Mouse (Mus musculus) hindbrain, embryonic 11.5 days (tissue): ENCODE data around the gene Adgrf5. TPM values are rescaled to one million over a fixed set of nuclear protein-coding genes. Genes with fewer than 3 reads are reported as not detected.

Source experiments
- ATAC-seq: fragments of 200-750 bp; cut with Nextera tagmentation; 2 replicates; pipeline ENCODE4 v1.8.0; 2017; ENCODE audit warnings: mild to moderate bottlenecking, moderate TSS enrichment, moderate library complexity; ENCODE audit not compliant: low FRiP score
- DNase-seq: peaks from one replicate; pipeline ENCODE4 v3.0.0-alpha.2; 2015; ENCODE audit warnings: low spot score
- H3K27ac ChIP-seq: fragments of 300-500 bp; sonication (generic); 2 replicates; pipeline ENCODE4 v1.5.1; 2014; ENCODE audit warnings: mild to moderate bottlenecking, low read depth, low read length
- H3K27me3 ChIP-seq: fragments of 300-500 bp; sonication (generic); 2 replicates; pipeline ENCODE4 v1.6.1; 2014; ENCODE audit warnings: mild to moderate bottlenecking, low read length, moderate library complexity, mixed read lengths; ENCODE audit not compliant: control insufficient read depth, insufficient read depth
- H3K36me3 ChIP-seq: fragments of 300-500 bp; sonication (generic); 2 replicates; pipeline ENCODE4 v1.6.1; 2014; ENCODE audit warnings: mild to moderate bottlenecking, low read length, moderate library complexity, mixed read lengths; ENCODE audit not compliant: control insufficient read depth, insufficient read depth
- H3K4me1 ChIP-seq: fragments of 300-500 bp; sonication (generic); replicated peaks from 2 replicates; pipeline ENCODE4 v1.6.1; 2014; ENCODE audit warnings: low read length, mixed read lengths; ENCODE audit not compliant: control insufficient read depth, insufficient read depth
- H3K4me2 ChIP-seq: fragments of 300-500 bp; sonication (generic); replicated peaks from 2 replicates; pipeline ENCODE4 v1.6.1; 2014; ENCODE audit warnings: mild to moderate bottlenecking, low read depth, low read length
- H3K4me3 ChIP-seq: fragments of 300-500 bp; sonication (generic); 2 replicates; pipeline ENCODE4 v1.5.1; 2014; ENCODE audit warnings: low read depth, low read length
- H3K9ac ChIP-seq: fragments of 300-500 bp; sonication (generic); 2 replicates; pipeline ENCODE4 v1.6.1; 2014; ENCODE audit warnings: low read depth, low read length
- H3K9me3 ChIP-seq: fragments of 300-500 bp; sonication (generic); 2 replicates; pipeline ENCODE4 v1.6.1; 2016; ENCODE audit warnings: low read length; ENCODE audit not compliant: control insufficient read depth
- WGBS: fragments of 180-500 bp; shearing (Covaris S2); extraction: QIAGEN DNeasy Blood & Tissue Kit; methylation state at CpG from one replicate; pipeline ENCODE4 v1.1.7; 2014; 5-methylcytosine and 5-hydroxymethylcytosine counted together
- polyA plus RNA-seq: library from polyadenylated mRNA; unstranded; fragments of >200 nt; fragmentation: Nextera tagmentation; extraction: Ambion mirVana; gene quantifications from 2 replicates; pipeline ENCODE4 v1.2.1, GENCODE M21; 2014

Adgrf5 gene
- polyA plus RNA-seq, 1 experiment from 2014 or later = 6.8 TPM

DNA sequence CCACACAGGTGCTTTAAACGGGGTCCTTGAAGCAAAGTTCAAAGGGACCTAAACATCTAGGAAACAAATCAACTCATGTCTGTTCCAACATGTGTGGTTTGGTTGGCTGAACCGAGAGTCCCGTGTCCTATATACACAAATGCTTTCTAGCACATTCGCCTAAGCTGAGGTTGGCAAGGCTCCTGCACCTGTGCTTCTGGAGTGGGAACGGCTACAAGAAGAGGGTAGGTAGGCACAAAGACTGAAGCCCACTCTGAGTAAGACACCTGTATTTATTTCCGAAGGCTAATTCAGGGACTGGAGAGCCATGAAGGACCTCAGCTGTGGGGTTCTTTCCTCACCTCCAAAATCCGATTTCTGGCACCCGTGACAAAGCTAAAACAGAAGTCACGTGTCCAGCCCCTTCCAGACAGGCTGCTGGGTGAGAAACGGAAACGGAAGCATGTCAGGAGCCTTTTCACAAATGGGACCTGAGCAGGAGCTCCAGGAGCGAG, 99.5 kb downstream of the Adgrf5 start:
- WGBS = 75% methylated on average over 12 of the region's 12 CpGs

DNA sequence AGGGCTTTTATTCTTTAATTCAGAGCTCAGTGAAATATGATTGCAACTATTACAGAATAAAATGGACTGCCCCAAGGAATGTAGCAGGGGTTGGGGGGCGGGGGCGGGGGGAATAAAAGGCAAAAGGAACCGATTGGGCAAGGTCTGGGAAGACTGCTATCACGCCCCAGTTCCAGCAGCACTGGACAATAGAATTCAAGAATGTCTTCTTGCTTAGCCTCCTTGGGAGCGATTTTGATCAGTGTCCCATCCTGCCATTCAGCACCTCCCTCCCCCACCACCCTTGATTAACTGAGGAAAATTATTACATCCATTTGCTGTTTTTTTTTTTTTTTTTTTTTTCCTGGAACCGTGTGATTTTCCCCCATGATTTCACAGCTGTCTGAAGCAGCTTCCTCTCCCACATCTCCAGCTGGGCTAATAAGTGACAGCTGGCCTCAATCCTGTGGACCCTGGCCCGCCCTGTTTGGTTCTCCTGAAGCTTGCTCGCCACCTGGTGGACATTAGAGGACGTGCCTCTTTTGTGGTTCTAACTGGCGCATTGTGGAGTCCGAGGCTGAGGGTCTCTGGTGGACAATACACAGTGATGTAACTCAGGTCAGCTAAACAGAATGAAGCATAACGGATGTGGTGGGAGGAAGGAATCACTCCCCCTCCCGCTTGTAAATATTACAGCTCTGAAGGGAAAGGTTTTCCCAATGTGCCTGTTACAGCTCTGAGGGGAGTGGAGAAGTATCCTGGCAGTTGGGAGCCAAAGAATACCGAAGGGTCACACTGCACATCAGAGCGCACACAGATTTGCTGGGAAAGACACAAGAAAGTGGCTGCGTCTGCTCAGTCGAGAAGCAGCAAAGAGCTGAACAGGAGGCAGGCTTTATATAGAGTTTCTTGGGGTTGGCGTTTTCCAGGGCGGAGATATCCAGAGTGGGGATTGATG, 100.3 kb downstream of the Adgrf5 start:
- H3K4me2 ChIP-seq = no peak overlapping the region
- H3K27me3 ChIP-seq = no peaks in the 10 kb centered on the region
- 36% methylated on average over 19 of the region's 19 CpGs for WGBS
- no peaks in the 10 kb centered on the region; the same call in 1 of the 2 replicates for H3K4me1 ChIP-seq
- H3K27ac ChIP-seq = no peak overlapping the region
- H3K4me3 ChIP-seq = no peak overlapping the region
- no peaks in the 10 kb centered on the region for H3K9me3 ChIP-seq
- DNase-seq (peak; percentile 94), ATAC-seq (peak; percentile 96)
- no peaks in the 10 kb centered on the region for H3K36me3 ChIP-seq
- H3K9ac ChIP-seq = no peak overlapping the region

More for the DNA sequence above, 99.5 kb downstream of the Adgrf5 start:
- no peaks in the 10 kb centered on the region for H3K9me3 ChIP-seq
- H3K4me1 ChIP-seq = no peaks in the 10 kb centered on the region; the same call in 1 of the 2 replicates
- H3K27ac ChIP-seq = no peak overlapping the region
- H3K27me3 ChIP-seq = no peaks in the 10 kb centered on the region
- H3K9ac ChIP-seq = no peak overlapping the region
- no peak overlapping the region for H3K4me3 ChIP-seq
- H3K36me3 ChIP-seq = no peaks in the 10 kb centered on the region
- DNase-seq (no peak), ATAC-seq (peak; percentile 7; the same call in 1 of the 2 replicates)
- H3K4me2 ChIP-seq = no peak overlapping the region

DNA sequence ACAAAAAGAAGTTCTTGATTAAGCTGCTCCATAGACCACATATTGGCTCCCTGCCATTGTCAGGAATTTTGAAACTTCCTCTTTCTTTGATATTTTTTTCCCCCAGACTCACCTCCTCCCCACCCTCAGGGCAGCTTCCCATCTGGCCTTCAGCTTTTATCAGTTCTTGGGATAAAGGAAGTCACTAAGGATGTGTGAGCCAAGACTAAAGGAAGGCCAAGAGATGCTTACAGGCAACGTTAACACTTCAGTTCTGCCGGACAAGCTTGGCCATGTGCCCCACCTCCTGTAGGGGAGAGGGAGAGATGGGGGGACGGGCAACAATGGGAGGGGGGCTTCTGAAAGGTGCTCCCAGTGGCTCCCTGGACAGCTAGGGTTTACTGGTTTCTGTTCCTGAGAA, 109.8 kb downstream of the Adgrf5 start:
- Histone ChIP-seq H3K4me2 (no peak overlapping the region), H3K4me3 (no peak overlapping the region), H3K4me1 (no peaks in the 10 kb centered on the region), H3K9ac (no peak overlapping the region), H3K27ac (no peak overlapping the region), H3K9me3 (no peaks in the 10 kb centered on the region), H3K36me3 (no peaks in the 10 kb centered on the region), H3K27me3 (no peaks in the 10 kb centered on the region)
- 59% methylated on average over 3 of the region's 3 CpGs for WGBS
- DNase-seq (no peak), ATAC-seq (no peak)

DNA sequence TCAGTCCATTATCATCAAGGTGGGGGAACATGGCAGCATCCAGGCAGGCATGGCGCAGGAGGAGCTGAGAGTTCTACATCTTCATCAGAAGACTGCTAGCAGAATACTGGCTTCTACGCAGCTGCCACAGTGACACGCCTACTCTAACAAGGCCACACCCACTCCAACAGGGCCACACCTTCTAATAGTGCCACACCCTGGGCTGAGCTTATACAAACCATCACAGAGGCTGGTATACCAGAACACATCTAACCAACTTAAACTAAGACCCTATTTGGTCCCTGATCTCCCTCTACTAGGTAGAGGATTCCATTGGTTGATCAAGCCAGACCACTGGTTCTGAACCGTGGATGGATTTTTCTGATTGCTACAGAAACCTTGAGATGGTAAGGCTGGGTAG, 112.3 kb downstream of the Adgrf5 start:
- no peaks in the 10 kb centered on the region for H3K4me1 ChIP-seq
- no peaks in the 10 kb centered on the region for H3K27me3 ChIP-seq
- H3K36me3 ChIP-seq = no peaks in the 10 kb centered on the region
- DNase-seq (no peak), ATAC-seq (no peak)
- H3K9me3 ChIP-seq = no peaks in the 10 kb centered on the region
- no peak overlapping the region for H3K27ac ChIP-seq
- no peak overlapping the region for H3K9ac ChIP-seq
- 80% methylated on average over 4 of the region's 4 CpGs for WGBS
- H3K4me3 ChIP-seq = no peak overlapping the region
- H3K4me2 ChIP-seq = no peak overlapping the region

DNA sequence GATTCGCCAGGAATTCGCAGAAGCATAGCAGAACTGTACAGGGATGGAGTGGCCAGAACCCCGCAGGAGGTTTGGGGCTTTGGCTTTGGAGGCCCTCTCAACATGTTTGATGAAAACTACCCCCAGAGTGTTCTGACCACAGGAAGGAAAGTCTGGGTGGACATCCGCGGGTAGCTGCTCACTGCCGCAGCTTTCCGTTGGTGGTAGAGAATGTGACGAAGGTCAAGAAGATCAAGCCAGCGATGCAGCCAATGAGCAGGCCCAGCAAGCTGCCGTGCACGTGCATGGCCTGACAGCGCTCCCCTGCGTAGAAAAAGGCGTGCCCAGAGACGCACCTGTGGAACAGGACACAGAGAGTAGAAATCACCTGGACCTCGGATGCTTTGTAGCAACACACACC, 114.5 kb downstream of the Adgrf5 start:
- Histone ChIP-seq H3K27me3 (no peaks in the 10 kb centered on the region), H3K9me3 (no peaks in the 10 kb centered on the region), H3K27ac (no peak overlapping the region), H3K9ac (no peak overlapping the region), H3K4me1 (no peaks in the 10 kb centered on the region), H3K4me3 (no peak overlapping the region), H3K36me3 (no peaks in the 10 kb centered on the region), H3K4me2 (no peak overlapping the region)
- WGBS = 92% methylated on average over 16 of the region's 16 CpGs
- ATAC-seq (no peak), DNase-seq (no peak)

DNA sequence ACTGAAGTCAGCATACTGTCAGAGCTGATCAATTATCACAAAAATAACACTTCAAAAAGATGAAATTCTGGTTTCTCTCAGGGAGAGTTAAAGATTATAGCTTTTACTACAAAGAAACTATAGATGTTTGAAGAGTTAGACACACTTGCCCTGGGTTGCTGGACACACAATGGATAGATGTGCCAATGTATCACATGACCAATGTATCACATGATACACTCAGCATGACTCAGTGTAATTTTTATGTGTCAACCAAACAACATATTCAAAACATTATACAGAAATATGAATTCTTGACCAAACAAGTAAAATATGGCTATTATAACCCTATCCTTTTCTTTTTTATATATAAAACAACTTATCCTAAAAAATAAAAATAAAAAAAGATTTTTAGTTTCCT, 117.4 kb downstream of the Adgrf5 start:
- Histone ChIP-seq H3K36me3 (no peaks in the 10 kb centered on the region), H3K4me3 (no peak overlapping the region), H3K4me2 (no peak overlapping the region), H3K4me1 (no peaks in the 10 kb centered on the region), H3K27ac (no peak overlapping the region), H3K9ac (no peak overlapping the region), H3K9me3 (no peaks in the 10 kb centered on the region), H3K27me3 (no peaks in the 10 kb centered on the region)
- DNase-seq (no peak), ATAC-seq (no peak)

DNA sequence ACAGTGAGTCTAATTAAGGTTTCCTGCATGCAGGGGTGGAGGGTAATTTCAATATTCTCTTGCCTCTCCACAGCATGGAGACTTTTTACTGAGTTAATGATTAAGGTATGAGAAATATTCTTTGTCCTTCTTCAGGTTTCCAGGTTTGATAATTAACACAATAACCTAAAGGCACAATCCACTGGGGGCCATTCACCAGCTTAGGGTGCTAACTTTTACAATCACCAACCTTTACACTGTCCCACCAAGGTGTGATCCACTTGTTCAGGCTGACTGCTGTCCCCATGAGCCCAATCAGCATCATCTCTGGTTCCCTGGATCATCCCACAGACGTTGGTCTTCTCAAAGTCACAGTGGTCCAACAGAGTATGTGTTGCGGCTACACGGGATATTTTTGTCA, 125.7 kb downstream of the Adgrf5 start:
- Histone ChIP-seq H3K4me1 (no peaks in the 10 kb centered on the region), H3K27me3 (no peaks in the 10 kb centered on the region), H3K36me3 (no peaks in the 10 kb centered on the region), H3K4me2 (no peak overlapping the region), H3K27ac (no peak overlapping the region), H3K9me3 (no peaks in the 10 kb centered on the region), H3K4me3 (no peak overlapping the region), H3K9ac (no peak overlapping the region)
- ATAC-seq = no peak
- no peak for DNase-seq
- WGBS = 89% methylated on average over 3 of the region's 3 CpGs

DNA sequence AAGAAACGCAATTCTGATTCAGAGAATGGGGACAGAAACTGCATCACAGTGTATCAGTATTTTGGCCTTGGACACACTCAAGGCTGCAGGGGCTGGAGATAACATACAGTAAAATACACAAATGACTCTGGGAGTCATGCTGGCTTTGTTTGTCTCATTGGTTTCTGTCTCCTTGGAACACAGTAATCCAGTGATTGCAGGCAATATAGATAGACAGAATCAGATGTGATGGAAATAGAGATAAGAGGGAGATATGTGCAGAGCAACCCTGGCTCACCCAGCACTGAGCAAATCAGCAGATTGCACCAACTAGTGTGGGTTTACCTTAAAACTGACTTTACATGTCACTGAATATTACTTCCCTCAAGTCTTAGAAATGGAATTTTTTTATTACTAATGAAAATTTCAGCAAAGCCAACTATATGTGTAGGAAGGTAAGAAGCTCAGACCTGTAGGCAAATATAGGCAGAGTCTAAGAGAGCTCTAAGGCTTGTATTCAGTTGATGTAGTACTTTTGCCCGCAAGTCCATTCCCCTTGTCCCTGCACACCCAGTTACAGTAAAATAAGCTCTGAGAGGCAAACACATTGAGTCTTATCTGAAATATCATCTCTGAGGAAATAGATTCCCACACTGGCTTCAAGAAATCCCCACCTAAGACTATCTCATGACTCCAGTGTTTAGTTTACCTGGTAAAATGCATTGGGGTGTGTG, 128.3 kb downstream of the Adgrf5 start:
- Histone ChIP-seq H3K4me3 (no peak overlapping the region), H3K9me3 (no peaks in the 10 kb centered on the region), H3K27ac (no peak overlapping the region), H3K27me3 (no peaks in the 10 kb centered on the region), H3K4me1 (no peaks in the 10 kb centered on the region), H3K4me2 (no peak overlapping the region), H3K36me3 (no peaks in the 10 kb centered on the region), H3K9ac (no peak overlapping the region)
- ATAC-seq = no peak
- DNase-seq = no peak
- 93% methylated on average over 2 of the region's 2 CpGs for WGBS
